8 mouse cellular contexts compared by ENCODE assay signal in the genomic region with DNA sequence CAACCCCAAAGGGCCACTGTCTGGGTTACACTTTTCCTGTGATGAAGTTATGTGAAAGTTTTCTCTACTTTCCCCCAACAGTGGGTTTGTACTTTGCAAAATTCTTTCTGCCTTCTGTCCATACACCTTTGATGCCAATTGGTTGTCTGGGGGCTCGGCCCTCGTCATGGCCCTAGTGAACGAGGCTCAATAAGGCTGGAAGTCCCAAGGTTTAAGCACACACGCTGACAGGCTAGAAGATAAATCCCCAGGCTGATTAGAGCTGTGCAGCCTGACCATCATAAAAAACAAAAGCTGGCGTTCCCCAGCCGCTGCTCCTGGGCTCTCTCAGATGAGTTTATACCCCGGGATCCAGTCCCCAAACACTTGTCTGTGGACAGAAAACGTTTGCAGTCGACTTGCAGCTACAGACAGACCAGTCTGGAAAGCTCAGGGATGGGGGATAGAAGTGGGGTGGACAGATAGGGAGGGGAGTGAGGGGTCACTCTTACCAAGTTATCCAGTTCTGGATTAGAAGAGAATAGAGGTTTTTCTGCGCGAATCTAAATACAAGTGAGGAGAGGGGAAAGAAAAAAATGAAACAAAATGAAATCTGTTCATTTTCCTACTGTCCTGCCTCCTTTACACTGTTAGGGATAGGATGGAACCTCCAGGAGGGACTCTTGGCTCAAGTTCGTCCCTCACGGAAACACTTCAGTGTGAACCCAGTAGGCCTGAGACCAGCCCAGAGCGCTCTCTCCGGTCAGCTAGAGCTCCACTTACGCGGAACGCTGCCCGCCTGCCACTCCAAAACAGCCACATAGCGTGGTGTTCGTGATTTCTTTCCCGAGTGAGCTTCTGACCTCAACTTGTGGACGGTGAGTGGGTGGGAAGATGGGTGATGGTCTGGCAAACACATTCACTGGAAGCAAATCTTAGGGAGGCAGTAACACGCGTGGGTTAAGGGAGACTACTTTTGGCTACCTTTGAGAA. TPM values are rescaled to one million over a fixed set of nuclear protein-coding genes. Genes with fewer than 3 reads are reported as not detected.
DNase-seq lines count a peak whose midpoint lies in the region; ATAC-seq and TF ChIP-seq lines count a peak whose summit lies in the region.

No protein-coding gene starts in this region.

- H3K4me1 ChIP-seq in testis, adult 2 months (ENCODE audit: control insufficient read depth, insufficient read depth, low read length), result peaks cover 14% of the 10 kb centered on the region
- H3K4me1 ChIP-seq in embryonic fibroblast, embryonic 13.5 days (ENCODE audit: control insufficient read depth, insufficient read depth, low read length), result no peaks in the 10 kb centered on the region; the same call in 1 of the 2 replicates
- peaks cover 24% of the 10 kb centered on the region for H3K4me1 ChIP-seq in hindbrain, embryonic 15.5 days (replicated peaks)

- WGBS in hindbrain, embryonic 15.5 days, result 12% methylated on average over 25 of the region's 25 CpGs

- no peak for TF ChIP-seq POLR2A in testis, adult 2 months (IDR thresholded peaks at IDR 0.05; ENCODE audit: control insufficient read depth, low read depth, low read length)
- TF ChIP-seq POLR2A in embryonic fibroblast, embryonic 13.5 days (IDR thresholded peaks at IDR 0.05; ENCODE audit: low read depth, low read length), result 0 out of 2 replicates have a peak, but pooled peaks have one; percentile 12

- peak overlapping the region; percentile 56 for H3K27ac ChIP-seq in testis, adult 2 months (ENCODE audit: control insufficient read depth, insufficient read depth, low read depth, low read length)
- peak overlapping the region; percentile 50 for H3K27ac ChIP-seq in embryonic fibroblast, embryonic 13.5 days (ENCODE audit: insufficient read depth, low read length)
- H3K27ac ChIP-seq in hindbrain, embryonic 15.5 days (replicated peaks), result peak overlapping the region; percentile 100
- H3K27ac ChIP-seq in left cerebral cortex, adult 2 months, result no peak overlapping the region

- no peaks in the 10 kb centered on the region for H3K36me3 ChIP-seq in testis, adult 2 months (ENCODE audit: control insufficient read depth, insufficient read depth, low read length)
- no peaks in the 10 kb centered on the region for H3K36me3 ChIP-seq in hindbrain, embryonic 15.5 days

- H3K4me3 ChIP-seq in testis, adult 2 months (ENCODE audit: control insufficient read depth, low read depth, low read length), result peak overlapping the region; percentile 54
- peak overlapping the region; percentile 70 for H3K4me3 ChIP-seq in embryonic fibroblast, embryonic 13.5 days (ENCODE audit: insufficient read depth, low read length)
- peak overlapping the region; percentile 89 for H3K4me3 ChIP-seq in hindbrain, embryonic 15.5 days
- no peak overlapping the region for H3K4me3 ChIP-seq in left cerebral cortex, adult 2 months

- H3K9ac ChIP-seq in hindbrain, embryonic 15.5 days, result peak overlapping the region; percentile 98

- intact Hi-C loops in left cerebral cortex, adult 2 months (cut with DNase I), result no loop called here

- no peak for DNase-seq in testis, postnatal 14 days (ENCODE audit: low spot score)
- DNase-seq in lung, postnatal 14 days, result peak; percentile 48
- peak; percentile 34 for DNase-seq in urinary bladder, postnatal 25 days (ENCODE audit: low spot score)
- DNase-seq in left cerebral cortex, adult 2 months (ENCODE audit: extremely low spot score in 1 of 2, low spot score in 2 of 2), result no peak
- DNase-seq in layer of hippocampus, postnatal 14 days (ENCODE audit: low spot score in 2 of 2), result no peak

- H3K27me3 ChIP-seq in testis, adult 2 months (ENCODE audit: control insufficient read depth, insufficient read depth, low read length), result peaks cover 6% of the 10 kb centered on the region
- no peaks in the 10 kb centered on the region for H3K27me3 ChIP-seq in hindbrain, embryonic 15.5 days

- ATAC-seq in hindbrain, embryonic 15.5 days (ENCODE audit: low FRiP score, low read depth), result no peak

- H3K4me2 ChIP-seq in hindbrain, embryonic 15.5 days, result peak overlapping the region; percentile 95

- no peak for TF ChIP-seq CTCF in testis, adult 2 months (IDR thresholded peaks at IDR 0.05; ENCODE audit: control insufficient read depth, insufficient read depth, insufficient replicate concordance, low read depth, low read length)
- TF ChIP-seq CTCF in embryonic fibroblast, embryonic 13.5 days (IDR thresholded peaks at IDR 0.05; ENCODE audit: borderline replicate concordance, insufficient read depth, low read length), result no peak
- TF ChIP-seq CTCF in left cerebral cortex, adult 2 months (IDR thresholded peaks at IDR 0.05), result no peak

- H3K9me3 ChIP-seq in hindbrain, embryonic 15.5 days, result no peaks in the 10 kb centered on the region

RNA-seq across cellular contexts. Expression of a gene that starts 5.4 kb away (rescaled TPM):
- polyA plus RNA-seq in testis, adult 2 months (2012; rRNA removed), result 1.9 and 2.0 TPM in 2 replicates
- polyA plus RNA-seq in embryonic fibroblast, embryonic 13.5 days (2011; ENCODE audit: insufficient read length, low read depth, missing spikeins), result 22.1 and 34.6 TPM in 2 replicates
- 159 and 178 TPM in 2 replicates for polyA plus RNA-seq in hindbrain, embryonic 15.5 days (2015; fragmentation: Nextera tagmentation; extraction: Ambion mirVana)
- 1 to 10 TPM; 4.8 to 4.9 TPM for total RNA-seq in left cerebral cortex, adult 2 months (2021)
- 1 to 10 TPM; 2.0 to 2.9 TPM for total RNA-seq in layer of hippocampus, postnatal 14 days (2021)

Comparison
In these comparisons a context has a peak if more than half of its experiments do, and no peak if none do; other contexts are left out.
1. DNase-seq: peak in lung, postnatal 14 days (single experiment) and urinary bladder, postnatal 25 days (single experiment); none in testis, postnatal 14 days (single experiment), left cerebral cortex, adult 2 months (0 of 2) and layer of hippocampus, postnatal 14 days (0 of 2).